Mouse (Mus musculus): ENCODE measurements at regions not wholly inside any gene's neighbourhood (a gene's known extent, or its start where the extent isn't known, plus 50 kb on each side); places are given as distances from the start of the nearest gene placed in this dataset.
A peak's percentile ranks its signal among the peaks of the same experiment; 100 is the strongest.
"Not testable (repeated sequence)": the region's sequence is repeated elsewhere in the genome, so short reads cannot be mapped to it uniquely, and the experiment has no call there.

DNA sequence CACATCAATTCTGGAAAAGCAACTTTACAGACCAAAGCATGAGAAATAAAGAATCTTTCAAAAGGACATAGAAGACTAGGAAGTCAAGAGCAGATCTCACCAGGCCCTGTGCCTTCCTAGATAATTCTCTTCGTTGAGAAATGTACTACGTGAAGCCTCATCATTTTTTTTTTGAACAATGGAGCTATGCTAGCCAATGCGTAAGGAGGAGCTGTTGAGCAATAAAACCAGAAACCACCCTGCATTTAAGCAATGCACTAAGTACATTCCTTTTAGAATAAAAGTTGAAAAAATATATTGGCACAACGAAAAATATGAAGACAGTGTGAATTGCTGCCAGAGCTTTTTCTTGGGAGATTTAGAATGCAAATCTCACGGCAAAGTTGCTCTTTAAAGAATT, 349.7 kb upstream of the Rgma start:
- DNase-seq (ENCODE audit: low spot score in 2 of 2) = no peak

DNA sequence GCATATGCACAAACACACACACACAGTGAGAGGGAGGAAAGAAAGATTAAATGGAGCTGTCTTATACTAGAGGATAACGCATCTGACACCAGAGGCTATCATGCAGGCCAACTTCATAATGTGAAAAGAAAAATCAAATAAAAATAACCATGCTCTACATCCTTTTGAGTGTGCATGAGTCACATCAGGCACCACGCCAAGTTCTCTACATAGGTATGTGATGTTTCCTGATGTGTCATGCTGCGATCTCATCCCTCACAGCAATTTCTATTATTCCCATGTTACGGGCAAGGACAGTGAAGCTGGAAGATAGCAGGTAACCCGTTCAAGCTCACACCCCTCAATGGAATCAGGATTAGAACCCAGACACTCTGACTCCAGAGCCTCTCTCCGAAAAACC, 346.4 kb upstream of the Rgma start:
- DNase-seq (ENCODE audit: low spot score in 2 of 2) = no peak

DNA sequence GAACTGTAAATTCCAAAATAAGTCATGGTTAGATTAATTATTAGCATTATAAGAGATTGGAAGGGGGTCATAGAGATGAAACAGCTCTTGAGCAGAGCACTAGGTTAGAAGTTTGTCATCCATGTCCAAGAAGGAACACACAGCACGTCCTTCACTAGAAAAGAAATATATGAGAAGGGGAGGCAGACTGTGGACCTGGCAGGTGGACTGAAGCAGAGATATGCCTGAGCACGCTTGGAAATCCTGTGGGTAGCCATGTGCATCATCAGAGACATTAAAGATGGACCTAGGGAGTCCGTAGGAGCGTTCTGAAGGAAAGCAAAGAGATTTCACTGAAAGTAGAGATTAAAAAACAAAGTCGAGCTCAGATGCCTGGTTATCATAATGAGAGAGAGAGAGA, 343.9 kb upstream of the Rgma start:
- no peak for DNase-seq (ENCODE audit: low spot score in 2 of 2)

DNA sequence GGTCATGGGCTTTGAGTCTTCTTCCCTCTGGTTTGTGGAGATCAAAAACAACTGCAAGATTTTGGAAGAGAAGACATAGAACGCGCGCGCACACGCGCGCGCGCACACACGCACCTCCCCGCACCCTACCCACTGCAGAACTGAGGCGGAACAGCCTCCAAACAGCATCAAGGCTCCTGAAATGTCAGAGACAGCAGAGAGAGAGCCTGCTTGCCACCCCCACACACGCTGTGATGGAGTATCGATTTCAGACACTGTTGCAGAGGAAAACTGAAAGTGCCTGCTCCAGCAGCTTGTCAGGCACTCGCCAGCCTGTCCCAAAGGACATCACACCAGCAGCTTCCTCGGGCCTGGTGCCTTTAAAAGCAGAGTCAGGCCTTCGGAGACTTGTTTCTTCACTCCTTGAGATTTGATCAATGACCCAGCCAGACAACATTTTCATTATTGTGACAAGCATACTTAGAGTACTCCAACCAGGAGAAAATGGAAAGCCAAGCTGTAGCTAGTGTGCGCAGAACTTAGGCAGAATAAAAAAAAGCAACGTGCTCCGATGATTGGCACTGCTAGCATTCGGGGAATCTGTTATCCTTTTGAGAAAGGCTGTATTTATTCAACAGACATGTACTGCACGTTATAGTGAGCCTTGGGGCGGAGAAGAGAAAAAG, 342.9 kb upstream of the Rgma start:
- no peak for DNase-seq (ENCODE audit: low spot score in 2 of 2)

DNA sequence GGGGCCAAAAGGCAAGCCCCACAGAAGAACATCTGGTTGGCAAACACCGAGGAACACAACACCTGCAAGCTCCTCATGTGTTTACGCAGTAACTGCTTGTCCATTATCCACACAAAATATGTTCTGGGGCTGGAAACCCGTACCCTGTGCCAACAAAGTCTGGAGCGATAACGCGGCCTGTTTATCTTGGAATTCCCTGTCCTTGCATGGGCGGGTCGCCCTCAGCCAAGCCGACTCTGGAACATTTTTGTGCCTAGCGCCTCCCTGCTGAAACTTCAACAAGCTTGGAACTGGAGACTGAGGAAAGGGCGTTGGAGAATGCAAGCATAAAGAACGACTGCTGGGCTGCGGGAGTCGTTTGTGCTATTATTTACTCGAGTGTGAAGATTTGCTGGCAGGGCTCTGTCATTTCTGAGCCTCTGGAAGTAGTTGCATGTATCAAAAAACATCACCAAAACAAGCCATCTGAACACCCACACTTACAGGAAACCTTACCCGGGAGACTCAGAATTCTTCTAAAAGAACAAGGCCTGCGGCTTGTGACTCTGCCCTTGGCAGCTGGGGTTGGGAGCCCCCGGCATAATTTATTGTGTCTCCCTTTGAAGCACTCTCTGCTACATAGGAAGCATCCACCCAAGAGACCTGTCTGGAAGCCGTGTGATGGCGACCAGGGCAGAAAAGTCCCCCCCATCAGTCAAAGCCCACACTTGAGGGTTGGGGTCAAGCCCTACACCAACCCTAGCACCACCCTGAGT, 338.3 kb upstream of the Rgma start:
- DNase-seq (ENCODE audit: low spot score in 2 of 2) = peak in 1 of 2 experiments; percentile 74

DNA sequence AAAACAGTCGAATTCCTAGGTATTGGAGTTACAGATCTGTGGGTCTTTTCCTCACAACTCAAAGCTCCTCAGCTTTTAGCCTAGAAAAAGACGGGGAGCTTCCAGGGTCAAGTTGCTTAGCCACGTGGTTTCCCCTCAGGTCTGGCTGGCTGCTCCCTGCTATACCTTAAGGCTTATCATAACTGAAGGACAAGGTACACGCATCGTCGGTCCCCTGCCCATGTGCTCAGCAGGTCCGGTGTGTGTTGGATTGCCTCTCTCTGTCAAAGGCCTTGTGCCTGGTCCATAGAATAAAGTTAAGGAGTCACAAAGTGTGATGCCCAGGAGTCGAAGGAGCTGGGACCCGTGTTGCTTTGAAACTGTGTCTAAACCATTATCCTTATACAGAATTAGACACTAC, 337.7 kb upstream of the Rgma start:
- DNase-seq (ENCODE audit: low spot score in 2 of 2) = no peak

DNA sequence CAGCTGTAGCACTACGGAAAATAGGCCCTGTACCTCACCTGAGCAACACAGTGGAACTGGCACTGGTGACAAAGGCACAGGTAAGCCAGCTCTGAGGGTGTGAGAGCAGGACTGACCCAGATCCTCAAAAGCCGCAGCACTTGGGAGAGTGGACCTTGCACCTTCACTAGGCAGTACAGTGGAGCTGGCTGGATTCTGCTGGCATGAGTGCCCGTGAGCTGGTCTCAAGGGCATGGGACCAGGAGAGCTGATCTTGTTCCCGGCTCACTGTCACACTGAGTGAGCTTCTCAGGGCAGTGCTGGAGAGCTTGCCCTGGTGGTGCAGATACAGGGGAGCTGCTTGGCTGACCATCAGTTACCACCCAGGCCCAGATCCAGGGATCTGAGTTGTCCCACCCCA, 335.4 kb upstream of the Rgma start:
- no peak for DNase-seq (ENCODE audit: low spot score in 2 of 2)

DNA sequence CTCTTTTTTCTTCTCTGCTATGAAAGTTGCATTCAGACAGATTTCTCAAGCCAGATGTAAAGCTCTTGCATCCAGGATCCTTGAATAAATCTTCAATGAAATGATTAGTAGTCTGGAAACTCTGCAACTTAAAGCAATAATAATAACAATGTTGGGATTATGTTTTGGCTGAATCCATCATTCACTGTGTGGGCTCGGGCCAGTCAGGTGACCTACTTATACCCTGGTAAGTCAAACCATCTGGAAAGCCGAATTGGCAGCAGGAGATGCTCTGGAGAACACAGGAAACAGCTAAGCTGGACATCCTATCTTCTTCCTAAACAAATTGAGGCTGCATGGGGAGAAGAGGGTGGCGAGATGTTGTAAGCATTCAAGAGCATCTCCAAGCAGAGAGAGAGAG, 331.0 kb upstream of the Rgma start:
- no peak for DNase-seq (ENCODE audit: low spot score in 2 of 2)

DNA sequence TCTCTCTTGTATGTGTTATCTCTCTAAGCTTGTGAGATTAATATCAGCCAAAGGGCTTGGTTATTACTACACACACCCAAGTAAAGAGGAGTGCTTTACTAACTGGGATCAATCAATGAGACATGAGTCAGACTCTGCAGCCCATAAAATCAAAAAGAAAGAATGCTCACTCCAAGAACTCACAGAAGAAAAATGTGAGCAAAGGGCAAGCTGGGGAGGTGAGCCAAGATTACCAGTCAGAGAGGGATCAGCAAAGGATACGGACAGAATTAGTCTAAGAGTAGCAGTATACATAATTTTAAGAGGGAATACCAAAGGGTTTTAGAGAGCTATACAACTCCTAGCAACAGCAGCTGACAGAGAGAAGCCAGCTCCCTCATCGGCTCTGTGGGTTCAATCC, 319.4 kb upstream of the Rgma start:
- no peak for DNase-seq (ENCODE audit: low spot score in 2 of 2)

DNA sequence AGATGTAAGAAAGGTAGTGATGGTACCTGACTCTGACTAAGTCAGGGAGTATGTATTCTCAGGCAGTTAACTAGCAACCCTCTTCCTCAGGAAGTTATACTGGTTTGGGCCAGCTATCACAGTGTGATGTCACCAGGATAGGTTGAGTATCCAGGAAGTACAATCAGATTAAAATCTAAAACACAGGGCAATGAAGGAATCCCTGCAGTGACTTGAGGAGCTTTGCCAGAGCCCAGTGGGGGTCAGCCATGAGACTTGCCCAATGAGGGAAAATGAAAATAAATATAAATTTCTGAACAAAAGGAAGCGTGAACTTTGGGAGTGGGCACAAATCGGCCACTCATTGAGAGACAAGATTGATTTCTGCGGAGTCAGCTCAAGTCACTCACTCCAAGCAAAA, 311.8 kb upstream of the Rgma start:
- no peak for DNase-seq (ENCODE audit: low spot score in 2 of 2)

DNA sequence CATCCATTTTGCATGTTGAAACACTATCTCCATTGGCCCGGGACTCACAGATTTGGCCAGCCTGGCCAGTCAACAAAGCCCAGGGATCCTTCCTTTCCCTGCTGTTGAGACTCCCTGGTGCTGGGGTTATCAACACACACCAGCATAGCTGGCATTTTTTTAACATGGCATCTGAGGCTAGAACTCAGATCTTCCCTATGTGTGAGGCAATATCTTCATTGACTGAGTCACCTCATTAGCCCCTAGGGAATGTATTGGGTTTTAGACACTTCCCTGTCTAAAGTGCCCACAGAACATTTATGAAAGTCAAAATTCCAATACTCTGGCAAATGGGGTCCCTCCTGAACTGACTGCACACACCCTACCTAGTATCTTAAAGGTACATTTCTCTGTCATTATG, 306.8 kb upstream of the Rgma start:
- DNase-seq (ENCODE audit: low spot score in 2 of 2) = no peak

DNA sequence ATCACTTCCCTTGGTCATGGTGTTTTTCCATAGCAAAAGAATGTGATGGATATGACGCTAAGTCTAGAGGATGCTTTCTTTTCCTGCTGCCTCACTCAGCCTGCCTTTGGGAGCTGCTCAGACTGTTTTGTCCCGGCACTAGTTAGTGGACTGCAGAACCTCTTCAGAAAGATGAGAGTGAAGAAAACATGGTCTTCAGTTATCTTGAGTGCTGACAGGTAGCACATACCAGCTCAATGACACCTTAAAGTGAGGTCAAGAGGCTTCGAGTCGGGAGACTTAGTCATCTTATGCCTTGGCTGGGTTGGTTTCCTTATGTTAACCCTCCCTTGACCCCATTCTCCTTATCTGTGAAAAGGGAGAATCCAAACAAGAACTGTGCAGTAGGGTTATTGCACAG, 306.0 kb upstream of the Rgma start:
- no peak for DNase-seq (ENCODE audit: low spot score in 2 of 2)

DNA sequence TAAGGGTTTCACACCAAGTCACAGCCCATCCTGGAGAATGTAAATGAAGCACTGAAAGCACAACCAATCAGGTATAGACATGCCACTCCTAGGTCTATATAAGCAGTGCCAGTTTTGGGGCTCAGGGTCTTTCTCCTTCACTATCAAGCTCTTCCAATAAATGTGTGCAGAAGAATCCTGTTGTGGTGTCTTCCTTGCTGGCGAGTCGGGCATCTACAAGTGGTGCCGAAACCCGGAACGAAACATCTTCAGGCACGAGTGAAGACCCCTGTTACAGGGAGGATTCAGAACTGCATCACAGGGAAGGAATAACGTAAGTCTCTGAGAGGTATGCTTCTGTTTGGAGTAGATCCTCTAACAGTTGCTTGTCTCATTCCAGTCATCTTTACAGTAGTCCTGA, 299.9 kb upstream of the Rgma start:
- not testable (repeated sequence) for DNase-seq (ENCODE audit: low spot score in 2 of 2)

DNA sequence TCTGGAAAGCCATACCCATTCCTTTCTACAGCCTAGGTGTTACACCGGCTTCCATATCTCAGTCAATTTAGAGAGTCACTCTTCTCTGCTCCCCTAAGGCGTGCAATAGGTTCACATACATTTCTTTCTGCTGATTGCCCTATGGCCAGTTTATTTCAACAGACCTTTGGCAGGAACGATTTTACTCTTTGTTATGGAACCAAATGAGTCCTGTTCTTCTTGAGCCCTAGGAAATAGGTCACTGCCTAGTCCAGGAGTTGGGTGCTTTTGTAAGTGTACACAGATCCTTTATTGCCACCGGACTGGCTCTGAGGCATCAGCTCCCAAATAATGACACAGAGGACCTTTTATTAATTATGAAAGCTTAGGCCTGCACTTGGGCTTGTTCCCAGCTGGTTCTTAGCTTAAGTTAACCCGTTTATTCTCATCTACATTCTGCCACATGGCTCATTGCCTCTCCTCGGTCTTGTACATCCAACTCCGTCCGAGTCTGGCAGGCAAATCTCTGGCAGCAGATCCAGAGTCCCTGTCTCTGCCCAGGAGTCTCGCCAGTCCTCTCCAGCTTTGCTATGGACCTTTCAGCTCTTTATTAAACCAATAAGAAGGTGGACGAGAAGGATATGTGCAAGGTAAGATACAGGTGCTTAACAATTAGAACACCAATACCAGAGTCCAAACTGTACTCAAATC, 287.7 kb upstream of the Rgma start:
- no peak for DNase-seq (ENCODE audit: low spot score in 2 of 2)

DNA sequence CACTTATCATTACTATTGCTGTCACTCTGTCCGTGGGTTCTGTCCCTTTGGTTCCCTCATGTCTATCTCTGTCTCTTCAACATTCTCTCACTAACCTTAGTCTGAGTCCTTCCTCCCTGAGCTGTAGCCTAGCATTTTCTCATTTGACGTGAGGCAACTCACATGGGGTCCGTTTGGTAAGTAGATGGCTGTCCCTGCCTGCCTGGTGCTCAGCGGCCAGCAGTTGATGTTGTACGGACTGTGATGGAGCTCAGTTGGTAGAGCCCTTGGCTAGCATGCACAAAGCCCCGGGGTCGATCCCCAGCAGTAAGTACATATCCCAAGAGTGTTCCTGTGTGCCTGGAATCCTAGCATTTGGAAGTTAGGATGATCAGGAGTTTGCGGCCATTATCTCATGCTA, 287.0 kb upstream of the Rgma start:
- DNase-seq (ENCODE audit: low spot score in 2 of 2) = no peak

DNA sequence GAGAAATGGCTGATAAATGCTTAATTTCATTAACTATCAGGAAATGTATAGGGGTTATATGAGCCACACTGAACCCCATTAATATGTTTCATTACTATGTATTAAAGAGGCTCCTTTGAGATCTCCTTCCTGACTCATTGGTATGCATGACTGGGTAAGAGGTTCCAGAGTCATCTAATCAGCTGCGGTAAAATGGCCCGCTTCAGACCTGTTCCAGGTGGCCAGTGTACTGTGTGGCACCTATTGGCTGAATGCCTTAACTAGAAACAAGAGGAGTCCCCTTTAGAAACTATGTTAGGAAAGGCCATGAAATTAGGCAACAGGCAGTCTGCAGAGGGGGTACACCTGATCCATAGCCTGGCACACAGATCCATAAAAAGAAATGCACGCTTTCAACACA, 283.6 kb upstream of the Rgma start:
- no peak for DNase-seq (ENCODE audit: low spot score in 2 of 2)

DNA sequence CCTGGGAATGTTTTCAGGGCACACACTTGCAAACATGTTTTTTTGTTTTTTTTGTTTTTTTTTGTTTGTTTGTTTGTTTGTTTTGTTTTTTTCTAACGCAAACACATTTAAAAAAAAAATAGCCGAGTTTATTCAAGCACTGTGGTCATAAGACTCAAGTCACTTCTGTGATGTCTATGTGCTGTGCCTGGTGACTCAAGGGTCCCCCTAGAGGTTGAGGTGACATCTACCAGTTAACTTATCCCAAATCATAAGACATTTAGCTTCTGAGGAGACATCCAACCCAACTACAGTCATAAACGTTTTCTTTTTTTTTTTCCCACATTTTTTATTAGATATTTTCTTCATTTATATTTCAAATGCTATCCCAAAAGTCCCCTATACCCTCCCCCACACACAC, 281.2 kb upstream of the Rgma start:
- DNase-seq (ENCODE audit: low spot score in 2 of 2) = no peak

DNA sequence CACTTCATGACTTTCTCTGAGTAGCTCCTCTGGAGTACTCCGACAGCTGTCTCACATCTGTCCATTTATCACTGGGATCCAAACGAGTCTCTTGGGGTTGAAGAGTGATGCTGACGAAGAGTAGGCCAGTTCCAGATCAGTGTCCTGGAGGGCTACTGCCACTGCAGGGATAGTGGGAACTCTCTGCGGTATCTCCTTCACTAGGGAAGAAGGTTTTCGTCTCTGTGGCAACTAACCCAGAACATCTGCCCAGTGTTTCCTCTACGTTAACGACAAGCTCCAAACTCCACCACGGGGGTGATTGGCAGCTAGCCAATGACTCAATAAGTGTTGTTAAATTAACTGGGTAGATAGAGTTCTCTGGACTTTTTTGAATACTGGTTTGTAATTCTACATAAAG, 256.4 kb upstream of the Rgma start:
- DNase-seq (ENCODE audit: low spot score in 2 of 2) = peak in 1 of 2 experiments; percentile 48

DNA sequence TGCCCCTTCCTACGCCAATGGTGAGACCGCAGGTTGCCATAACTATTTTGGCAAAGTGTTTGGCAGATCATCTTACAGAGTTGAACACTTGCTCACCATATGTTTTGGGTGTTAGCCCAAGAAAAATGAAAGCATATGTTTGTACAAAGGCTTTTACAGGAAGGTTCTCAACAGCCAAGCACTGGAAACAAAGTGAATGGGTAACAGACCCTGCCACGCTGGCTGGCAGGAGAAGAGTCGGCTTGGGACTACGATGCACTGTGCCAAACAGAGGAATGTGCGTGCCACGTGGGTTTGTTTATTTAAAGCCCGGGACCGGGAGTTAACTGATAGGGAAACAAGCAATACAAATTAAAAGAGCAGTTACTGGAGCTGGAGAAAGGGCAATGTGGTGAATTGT, 255.0 kb upstream of the Rgma start:
- no peak for DNase-seq (ENCODE audit: low spot score in 2 of 2)

DNA sequence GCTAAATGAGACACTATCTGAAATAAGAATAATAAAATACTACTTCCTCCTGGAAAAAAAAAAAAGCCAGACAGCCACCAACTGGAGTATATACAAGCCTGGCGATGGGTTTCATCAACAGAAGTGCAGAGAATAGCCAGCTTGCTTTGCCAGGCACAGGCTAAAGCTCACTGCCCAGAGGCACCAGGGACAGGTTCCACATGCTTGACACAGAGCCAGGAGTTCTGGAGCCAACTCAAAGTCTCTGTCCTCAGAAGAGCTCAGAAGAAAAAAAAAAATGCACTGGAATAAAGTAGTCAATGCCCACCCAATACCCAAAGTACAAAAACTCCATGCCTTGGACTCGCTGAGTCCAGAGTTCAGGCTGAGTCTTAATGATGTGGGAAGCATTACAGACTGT, 250.3 kb upstream of the Rgma start:
- DNase-seq (ENCODE audit: low spot score in 2 of 2) = no peak

DNA sequence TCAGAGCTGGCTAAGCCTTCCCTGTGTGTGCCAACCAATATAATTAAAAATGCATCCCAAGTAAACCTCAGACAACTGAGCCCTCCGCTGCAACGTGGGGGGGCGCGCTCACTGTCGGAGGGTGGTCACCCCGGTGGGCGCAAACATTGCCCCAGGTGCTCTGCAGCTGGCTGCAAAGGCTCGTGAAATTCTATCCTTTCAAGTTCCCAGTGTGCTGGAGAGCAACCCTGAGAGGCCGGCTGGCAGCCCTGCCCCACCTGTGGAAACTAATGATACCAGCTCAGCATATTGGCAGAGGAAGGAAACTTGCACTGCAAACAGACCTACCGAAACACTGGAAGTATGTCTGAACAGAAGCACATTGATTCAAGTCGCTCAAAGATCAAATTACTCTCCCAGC, 249.4 kb upstream of the Rgma start:
- no peak for DNase-seq (ENCODE audit: low spot score in 2 of 2)

DNA sequence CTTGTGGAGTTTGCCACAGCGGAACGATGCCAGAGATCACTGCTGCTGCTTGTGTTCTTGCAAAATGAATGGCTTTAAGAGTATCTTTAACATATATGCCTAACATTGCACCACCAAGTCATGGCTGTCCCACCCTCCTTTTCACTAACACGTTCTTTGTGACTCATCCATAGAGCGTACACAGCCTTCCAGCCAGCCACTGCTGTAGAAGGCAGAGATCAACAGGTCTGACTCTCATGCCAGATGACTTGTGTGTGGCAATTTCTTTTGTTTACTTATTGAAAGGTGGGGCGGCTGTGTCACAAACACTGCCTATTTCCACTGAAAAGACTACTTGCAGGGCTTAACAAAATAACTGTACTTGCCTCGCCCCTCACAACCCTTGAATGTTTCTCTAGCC, 239.5 kb upstream of the Rgma start:
- peak in 1 of 2 experiments; percentile 16 for DNase-seq (ENCODE audit: low spot score in 2 of 2)

DNA sequence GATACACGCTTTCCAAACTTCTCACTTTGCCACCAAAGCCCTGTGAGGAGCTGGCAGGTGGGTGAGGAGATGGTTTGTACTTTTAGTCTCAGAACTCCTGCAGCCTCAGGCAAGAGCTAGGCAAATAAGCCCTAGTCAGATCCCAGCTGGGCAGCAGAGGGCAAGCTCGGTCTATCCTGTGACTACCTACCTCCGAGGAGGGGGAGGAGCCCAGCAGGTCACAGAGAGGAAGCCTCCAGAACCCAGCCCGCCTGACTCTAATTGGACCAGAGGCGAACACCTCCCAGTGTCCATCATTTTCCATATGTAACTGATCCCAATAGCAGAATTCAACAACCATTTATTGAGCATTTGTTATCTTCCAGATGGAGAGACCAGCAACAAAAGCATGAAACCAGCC, 237.0 kb upstream of the Rgma start:
- DNase-seq (ENCODE audit: low spot score in 2 of 2) = no peak

Measured in urinary bladder, adult 18-20 months (tissue).